Mouse (Mus musculus): ENCODE results near the gene Rgcc. TPM values are rescaled to one million over a fixed set of nuclear protein-coding genes. Genes with fewer than 3 reads are reported as not detected.
A peak's percentile ranks its signal among the peaks of the same experiment; 100 is the strongest.

Rgcc gene
- polyA plus RNA-seq, 2 experiments = 226 to 357 TPM

DNA sequence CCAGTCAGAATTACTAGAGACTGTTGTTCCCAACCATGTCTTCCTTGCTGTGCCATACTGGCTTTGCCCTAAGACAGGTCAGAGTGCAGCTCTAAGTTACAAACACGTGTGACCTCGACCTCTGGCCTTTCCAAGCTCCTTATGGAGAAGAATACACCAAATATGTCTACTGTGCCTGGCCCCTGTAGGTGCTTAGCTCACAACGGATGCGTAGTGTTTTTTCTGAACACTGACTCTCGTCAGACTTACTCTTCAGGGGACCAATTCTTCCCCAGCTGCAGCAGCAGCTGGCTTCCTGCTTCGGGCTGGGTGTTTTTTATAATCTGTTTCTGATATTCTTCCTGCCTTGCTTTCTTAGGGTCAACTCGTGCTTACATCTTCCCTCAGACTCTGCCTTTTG lies 14.4 kb upstream of the Rgcc start:
- 58% methylated on average over 7 of the region's 7 CpGs for WGBS (ENCODE audit: insufficient replicate concordance)
- Histone ChIP-seq H3K4me3 (ENCODE audit: insufficient read depth in 1 of 2, low read depth in 2 of 2, low read length in 2 of 2) (no peak overlapping the region), H3K9me3 (ENCODE audit: control insufficient read depth, low read length) (no peaks in the 10 kb centered on the region), H3K4me1 (replicated peaks; ENCODE audit: control insufficient read depth in 2 of 2, insufficient read depth in 2 of 2, low read length in 1 of 2) (peaks cover 19 to 20% of the 10 kb centered on the region in 2 experiments), H3K27ac (no peak overlapping the region), H3K27me3 (ENCODE audit: control insufficient read depth, insufficient read depth, low read length) (no peaks in the 10 kb centered on the region), H3K36me3 (replicated peaks; ENCODE audit: control insufficient read depth, insufficient read depth, low read depth) (no peaks in the 10 kb centered on the region), H3K4me2 (ENCODE audit: low read depth) (no peak overlapping the region), H3K9ac (replicated peaks) (no peak overlapping the region)
- DNase-seq (ENCODE audit: low read depth in 3 of 3, low spot score in 3 of 3) (no peak), ATAC-seq (ENCODE audit: insufficient read depth) (no peak)
- no peak for TF ChIP-seq EP300 (IDR thresholded peaks at IDR 0.05; ENCODE audit: low read depth)
- TF ChIP-seq CTCF (IDR thresholded peaks at IDR 0.05; ENCODE audit: low read depth) = no peak

DNA sequence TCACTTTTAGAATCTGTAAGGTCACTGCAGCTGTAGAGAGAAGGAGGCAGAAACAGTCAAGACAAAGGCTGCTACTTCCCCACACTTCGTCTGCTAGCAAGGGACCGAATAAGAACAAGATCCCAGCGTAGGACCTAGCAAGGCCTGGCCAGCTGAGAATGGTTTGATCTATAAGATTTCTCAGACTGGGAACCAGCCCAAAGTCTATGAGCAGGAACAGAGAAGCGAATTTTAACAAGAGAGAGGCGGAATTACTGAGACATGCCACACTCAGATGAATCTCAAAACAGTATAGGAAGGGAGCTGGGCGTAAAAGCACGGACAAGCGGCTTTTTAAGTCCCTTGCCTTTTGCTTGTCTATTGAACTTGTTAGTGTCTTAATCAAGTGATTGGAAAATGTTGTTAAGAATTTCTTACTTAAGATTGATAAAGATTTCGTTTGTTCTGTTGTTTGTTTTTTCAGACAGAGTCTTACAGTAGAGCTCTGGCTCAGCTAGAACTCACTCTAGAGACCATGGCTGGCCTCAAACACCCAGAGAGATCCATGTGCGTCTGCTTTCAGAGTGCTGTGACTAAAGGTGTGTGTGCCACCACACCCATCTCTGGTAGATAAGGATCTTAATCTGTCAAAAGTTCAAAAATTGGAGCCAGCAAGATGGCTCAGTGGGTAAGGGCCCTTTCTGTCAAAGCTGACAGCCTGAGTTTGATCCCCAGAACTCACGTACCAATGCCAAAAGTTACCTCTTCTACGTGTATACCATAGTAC lies 13.0 kb upstream of the Rgcc start:
- TF ChIP-seq CTCF (IDR thresholded peaks at IDR 0.05; ENCODE audit: low read depth) (no peak), EP300 (IDR thresholded peaks at IDR 0.05; ENCODE audit: low read depth) (no peak)
- ATAC-seq (ENCODE audit: insufficient read depth) (no peak), DNase-seq (ENCODE audit: low read depth in 3 of 3, low spot score in 3 of 3) (no peak)
- Histone ChIP-seq H3K9ac (replicated peaks) (no peak overlapping the region), H3K4me1 (replicated peaks; ENCODE audit: control insufficient read depth in 2 of 2, insufficient read depth in 2 of 2, low read length in 1 of 2) (peaks cover 19 to 20% of the 10 kb centered on the region in 2 experiments), H3K4me2 (ENCODE audit: low read depth) (no peak overlapping the region), H3K36me3 (replicated peaks; ENCODE audit: control insufficient read depth, insufficient read depth, low read depth) (no peaks in the 10 kb centered on the region), H3K9me3 (ENCODE audit: control insufficient read depth, low read length) (no peaks in the 10 kb centered on the region), H3K27ac (no peak overlapping the region), H3K4me3 (ENCODE audit: insufficient read depth in 1 of 2, low read depth in 2 of 2, low read length in 2 of 2) (no peak overlapping the region), H3K27me3 (ENCODE audit: control insufficient read depth, insufficient read depth, low read length) (no peaks in the 10 kb centered on the region)
- 68% methylated on average over 12 of the region's 12 CpGs for WGBS (ENCODE audit: insufficient replicate concordance)

DNA sequence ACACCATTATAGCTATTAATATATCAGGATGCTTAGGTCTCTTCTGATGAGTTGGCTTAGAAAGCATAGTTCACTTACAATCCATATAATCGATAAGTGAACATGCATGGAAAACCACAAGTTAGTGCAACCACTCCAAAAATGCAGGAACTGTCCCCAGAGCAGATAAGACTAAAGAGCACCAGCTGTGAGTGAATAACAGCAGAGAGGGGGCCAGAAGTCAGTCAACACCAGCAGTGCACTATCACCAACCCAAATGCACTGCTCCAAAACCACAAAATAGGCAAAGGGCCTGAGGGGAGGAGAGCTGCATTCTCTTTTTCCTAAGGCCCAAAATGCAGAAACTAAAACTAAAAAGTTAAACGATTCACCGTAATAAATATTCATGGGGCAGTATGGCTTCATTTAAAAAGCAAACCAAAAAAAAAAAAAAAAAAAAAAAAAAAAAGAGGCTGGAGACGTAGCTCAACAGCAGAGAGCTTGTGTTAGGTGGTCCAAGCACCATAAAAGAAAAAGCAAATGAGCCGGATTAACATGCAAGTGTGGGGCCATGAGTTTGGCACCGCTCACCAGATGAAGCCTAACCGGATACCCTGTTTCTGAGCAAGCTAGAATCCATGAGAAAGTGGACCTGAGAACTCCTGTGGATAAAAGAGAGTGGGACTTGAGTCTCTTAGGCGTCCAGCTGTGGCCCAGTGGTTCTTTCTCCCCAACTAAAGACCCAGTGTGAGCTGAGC lies 12.2 kb upstream of the Rgcc start:
- 0 out of 2 replicates have a peak overlapping the region, but pooled peaks have one; percentile 5 for H3K9ac ChIP-seq (replicated peaks)
- ATAC-seq (ENCODE audit: insufficient read depth) (peak; percentile 54), DNase-seq (ENCODE audit: low read depth in 3 of 3, low spot score in 3 of 3) (no peak)
- TF ChIP-seq EP300 (IDR thresholded peaks at IDR 0.05; ENCODE audit: low read depth) = peak; percentile 36; the same call in 1 of the 2 replicates
- no peak for TF ChIP-seq CTCF (IDR thresholded peaks at IDR 0.05; ENCODE audit: low read depth)
- no peak overlapping the region for H3K27ac ChIP-seq
- 38% methylated on average over 8 of the region's 8 CpGs for WGBS (ENCODE audit: insufficient replicate concordance)
- H3K4me2 ChIP-seq (ENCODE audit: low read depth) = no peak overlapping the region
- H3K9me3 ChIP-seq (ENCODE audit: control insufficient read depth, low read length) = no peaks in the 10 kb centered on the region
- H3K4me3 ChIP-seq (ENCODE audit: insufficient read depth in 1 of 2, low read depth in 2 of 2, low read length in 2 of 2) = no peak overlapping the region
- H3K4me1 ChIP-seq (replicated peaks; ENCODE audit: control insufficient read depth in 2 of 2, insufficient read depth in 2 of 2, low read length in 1 of 2) = peaks cover 21 to 28% of the 10 kb centered on the region in 2 experiments
- H3K27me3 ChIP-seq (ENCODE audit: control insufficient read depth, insufficient read depth, low read length) = no peaks in the 10 kb centered on the region
- H3K36me3 ChIP-seq (replicated peaks; ENCODE audit: control insufficient read depth, insufficient read depth, low read depth) = no peaks in the 10 kb centered on the region

DNA sequence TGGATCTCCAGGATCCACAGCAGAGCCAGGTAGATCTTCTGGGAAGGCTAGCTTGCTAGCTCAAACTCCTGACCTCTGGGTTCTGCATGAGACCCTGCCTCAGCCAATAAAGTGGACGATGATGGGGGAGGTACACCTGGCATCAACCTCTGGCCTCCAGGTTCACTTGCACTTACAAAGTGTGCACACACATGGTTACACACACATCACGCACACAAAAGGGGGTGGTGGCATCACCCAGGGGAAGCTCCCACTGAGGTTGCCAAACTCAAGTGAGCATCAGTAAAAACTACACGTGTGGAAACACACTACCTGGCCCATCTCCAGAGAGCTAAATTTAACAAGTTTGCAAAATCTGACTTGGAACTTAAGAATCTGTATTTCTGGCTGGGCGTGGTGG lies 11.3 kb upstream of the Rgcc start:
- Histone ChIP-seq H3K27ac (no peak overlapping the region), H3K9me3 (ENCODE audit: control insufficient read depth, low read length) (no peaks in the 10 kb centered on the region), H3K4me1 (replicated peaks; ENCODE audit: control insufficient read depth in 2 of 2, insufficient read depth in 2 of 2, low read length in 1 of 2) (peaks cover 30 to 35% of the 10 kb centered on the region in 2 experiments), H3K4me3 (ENCODE audit: insufficient read depth in 1 of 2, low read depth in 2 of 2, low read length in 2 of 2) (no peak overlapping the region), H3K9ac (replicated peaks) (no peak overlapping the region), H3K36me3 (replicated peaks; ENCODE audit: control insufficient read depth, insufficient read depth, low read depth) (no peaks in the 10 kb centered on the region), H3K27me3 (ENCODE audit: control insufficient read depth, insufficient read depth, low read length) (no peaks in the 10 kb centered on the region), H3K4me2 (ENCODE audit: low read depth) (no peak overlapping the region)
- TF ChIP-seq CTCF (IDR thresholded peaks at IDR 0.05; ENCODE audit: low read depth) = no peak
- no peak for TF ChIP-seq EP300 (IDR thresholded peaks at IDR 0.05; ENCODE audit: low read depth)
- 67% methylated on average over 4 of the region's 4 CpGs for WGBS (ENCODE audit: insufficient replicate concordance)
- no peak for ATAC-seq (ENCODE audit: insufficient read depth)
- DNase-seq (ENCODE audit: low read depth in 3 of 3, low spot score in 3 of 3) = no peak

DNA sequence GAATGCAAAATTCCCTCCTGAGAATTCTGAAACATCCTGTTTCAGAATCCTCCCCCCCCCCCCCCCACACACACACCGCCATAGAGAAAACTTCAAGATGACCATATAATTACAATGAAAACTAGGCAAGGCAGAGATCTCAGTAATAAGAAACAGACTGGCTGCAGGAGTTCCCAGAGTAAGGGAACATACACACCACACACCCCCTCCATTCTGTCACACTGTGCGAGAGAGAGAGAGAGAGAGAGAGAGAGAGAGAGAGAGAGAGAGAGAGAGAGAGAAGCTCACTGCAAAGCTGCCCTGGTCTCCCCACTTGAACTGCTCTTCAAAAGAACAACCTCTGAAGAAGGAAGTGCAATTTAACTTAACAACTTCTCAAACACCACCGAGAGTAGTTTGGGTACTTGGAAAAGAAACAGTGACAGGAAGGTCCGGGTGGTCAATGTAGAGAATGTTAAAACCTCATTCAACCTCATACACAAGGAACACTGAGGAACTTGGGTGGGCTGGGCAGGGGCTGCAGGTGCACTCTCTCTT lies 10.5 kb upstream of the Rgcc start:
- H3K9me3 ChIP-seq (ENCODE audit: control insufficient read depth, low read length) = no peaks in the 10 kb centered on the region
- H3K36me3 ChIP-seq (replicated peaks; ENCODE audit: control insufficient read depth, insufficient read depth, low read depth) = no peaks in the 10 kb centered on the region
- TF ChIP-seq CTCF (IDR thresholded peaks at IDR 0.05; ENCODE audit: low read depth) (no peak), EP300 (IDR thresholded peaks at IDR 0.05; ENCODE audit: low read depth) (no peak)
- no peaks in the 10 kb centered on the region for H3K27me3 ChIP-seq (ENCODE audit: control insufficient read depth, insufficient read depth, low read length)
- peaks cover 35 to 42% of the 10 kb centered on the region in 2 experiments for H3K4me1 ChIP-seq (replicated peaks; ENCODE audit: control insufficient read depth in 2 of 2, insufficient read depth in 2 of 2, low read length in 1 of 2)
- WGBS (ENCODE audit: insufficient replicate concordance) = 45% methylated on average over 4 of the region's 4 CpGs
- H3K4me2 ChIP-seq (ENCODE audit: low read depth) = no peak overlapping the region
- no peak overlapping the region for H3K27ac ChIP-seq
- no peak for ATAC-seq (ENCODE audit: insufficient read depth)
- no peak overlapping the region for H3K4me3 ChIP-seq (ENCODE audit: insufficient read depth in 1 of 2, low read depth in 2 of 2, low read length in 2 of 2)
- DNase-seq (ENCODE audit: low read depth in 3 of 3, low spot score in 3 of 3) = no peak
- H3K9ac ChIP-seq (replicated peaks) = no peak overlapping the region
